Mouse (Mus musculus) midbrain, embryonic 13.5 days (tissue): Measurements from ENCODE around the gene Clk3. TPM values are rescaled to one million over a fixed set of nuclear protein-coding genes. Genes with fewer than 3 reads are reported as not detected.
A peak's percentile ranks its signal among the peaks of the same experiment; 100 is the strongest.

Experiments used
- ATAC-seq: fragments of 200-750 bp; cut with Nextera tagmentation; 2 replicates; pipeline ENCODE4 v1.8.0; 2017; ENCODE audit warnings: mild to moderate bottlenecking, moderate TSS enrichment, moderate library complexity
- H3K27ac ChIP-seq: fragments of 300-500 bp; sonication (generic); 2 replicates; pipeline ENCODE4 v1.5.1; 2015; ENCODE audit warnings: inconsistent platforms, mild to moderate bottlenecking, moderate library complexity
- H3K27me3 ChIP-seq: fragments of 300-500 bp; sonication (generic); 2 replicates; pipeline ENCODE4 v1.6.1; 2015; ENCODE audit warnings: mild to moderate bottlenecking, inconsistent platforms
- H3K36me3 ChIP-seq: fragments of 300-500 bp; sonication (generic); 2 replicates; pipeline ENCODE4 v1.6.1; 2015; ENCODE audit warnings: mild to moderate bottlenecking, inconsistent platforms
- H3K4me1 ChIP-seq: fragments of 300-500 bp; sonication (generic); replicated peaks from 2 replicates; pipeline ENCODE4 v1.6.1; 2015; ENCODE audit warnings: inconsistent platforms
- H3K4me2 ChIP-seq: fragments of 300-500 bp; sonication (generic); replicated peaks from 2 replicates; pipeline ENCODE4 v1.6.1; 2015; ENCODE audit warnings: moderate library complexity, mild to moderate bottlenecking, inconsistent platforms
- H3K4me3 ChIP-seq: fragments of 300-500 bp; sonication (generic); replicated peaks from 2 replicates; pipeline ENCODE4 v1.5.1; 2015; ENCODE audit warnings: mild to moderate bottlenecking, inconsistent platforms
- H3K9ac ChIP-seq: fragments of 300-500 bp; sonication (generic); replicated peaks from 2 replicates; pipeline ENCODE4 v1.6.1; 2015; ENCODE audit warnings: mild to moderate bottlenecking, inconsistent platforms
- H3K9me3 ChIP-seq: fragments of 300-500 bp; sonication (generic); 2 replicates; pipeline ENCODE4 v1.6.1; 2016; ENCODE audit warnings: mild to moderate bottlenecking, inconsistent platforms
- WGBS: fragments of 180-500 bp; shearing (Covaris S2); methylation state at CpG from one replicate; pipeline ENCODE4 v1.1.7; 2015; 5-methylcytosine and 5-hydroxymethylcytosine counted together
- polyA plus RNA-seq: library from polyadenylated mRNA; unstranded; fragments of >200 nt; fragmentation: Nextera tagmentation; extraction: Ambion mirVana; gene quantifications from 2 replicates; pipeline ENCODE4 v1.2.1, GENCODE M21; 2015

The Clk3 gene
- polyA plus RNA-seq, 1 experiment from 2014 or later = 84.9 TPM

DNA sequence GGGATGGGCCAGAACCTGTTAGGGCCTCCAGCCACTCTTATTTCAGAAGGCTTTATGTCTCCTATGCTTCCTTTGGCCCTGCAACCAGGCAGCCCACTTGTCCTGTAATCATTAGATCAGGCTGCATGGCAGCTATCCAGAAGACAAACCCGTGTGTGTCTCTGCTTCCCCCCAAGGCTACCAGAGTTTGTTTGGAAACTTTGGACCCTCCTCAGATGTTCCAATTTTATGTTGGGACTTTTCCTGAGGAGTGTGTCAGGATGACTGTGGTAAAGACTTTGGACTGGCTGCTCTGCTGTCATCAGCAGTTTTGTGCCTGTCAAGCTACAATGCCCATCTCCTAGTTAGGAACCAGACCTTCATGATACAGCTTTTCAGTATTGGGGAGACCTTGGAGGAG is 16.8 kb downstream of the Clk3 start:
- Histone ChIP-seq H3K4me3 (no peak overlapping the region), H3K9ac (no peak overlapping the region), H3K4me2 (no peak overlapping the region), H3K4me1 (no peaks in the 10 kb centered on the region), H3K9me3 (no peaks in the 10 kb centered on the region), H3K27me3 (no peaks in the 10 kb centered on the region), H3K27ac (no peak overlapping the region), H3K36me3 (peaks cover 89% of the 10 kb centered on the region)
- no peak for ATAC-seq
- 79% methylated on average over 1 of the region's 1 CpGs for WGBS

- no peak for ATAC-seq
- no peak overlapping the region for H3K27ac ChIP-seq
- no peak overlapping the region for H3K4me3 ChIP-seq
- no peak overlapping the region for H3K4me2 ChIP-seq
- WGBS = 89% methylated on average over 6 of the region's 6 CpGs
- no peaks in the 10 kb centered on the region for H3K4me1 ChIP-seq
- H3K27me3 ChIP-seq = no peaks in the 10 kb centered on the region
- no peaks in the 10 kb centered on the region for H3K9me3 ChIP-seq
- no peak overlapping the region for H3K9ac ChIP-seq
- peaks cover 84% of the 10 kb centered on the region for H3K36me3 ChIP-seq
Measured at GRCm38 (mm10) chr9:57748137-57748536, 17.5 kb downstream of the Clk3 start.

DNA sequence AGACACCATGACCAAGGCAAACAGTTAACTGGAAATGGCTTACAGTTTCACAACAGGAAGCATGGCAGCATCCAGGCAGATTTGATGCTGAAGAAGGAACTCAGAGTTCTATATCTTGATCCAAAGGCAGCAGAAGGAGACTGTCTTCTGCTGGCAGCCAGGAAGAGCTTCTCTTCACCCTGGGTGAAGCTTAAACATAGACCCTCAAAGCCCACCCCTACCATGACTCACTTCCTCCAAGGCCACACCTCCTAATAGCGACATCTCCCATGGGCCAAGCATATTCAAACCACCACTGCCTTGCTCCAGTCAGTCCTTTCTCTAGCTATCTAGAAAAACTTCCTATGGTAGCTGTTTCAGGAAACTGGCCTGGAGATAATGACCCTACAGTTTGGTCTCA is 18.6 kb downstream of the Clk3 start:
- H3K27me3 ChIP-seq = no peaks in the 10 kb centered on the region

GRCm38 (mm10) chr9:57744462-57745091 is 21.1 kb downstream of the Clk3 start:
- Histone ChIP-seq H3K4me1 (no peaks in the 10 kb centered on the region), H3K9ac (no peak overlapping the region), H3K27me3 (no peaks in the 10 kb centered on the region), H3K9me3 (no peaks in the 10 kb centered on the region), H3K4me3 (no peak overlapping the region), H3K27ac (no peak overlapping the region), H3K36me3 (peaks cover 73% of the 10 kb centered on the region), H3K4me2 (no peak overlapping the region)
- 0 out of 2 replicates have a peak, but pooled peaks have one; percentile 17 for ATAC-seq
- WGBS = 67% methylated on average over 3 of the region's 3 CpGs

More for the DNA sequence above, 18.6 kb downstream of the Clk3 start:
- no peak overlapping the region for H3K27ac ChIP-seq
- no peak overlapping the region for H3K4me3 ChIP-seq
- H3K9me3 ChIP-seq = no peaks in the 10 kb centered on the region
- ATAC-seq = no peak
- H3K4me2 ChIP-seq = no peak overlapping the region
- peaks cover 78% of the 10 kb centered on the region for H3K36me3 ChIP-seq
- 94% methylated on average over 1 of the region's 1 CpGs for WGBS
- H3K9ac ChIP-seq = no peak overlapping the region
- no peaks in the 10 kb centered on the region for H3K4me1 ChIP-seq

DNA sequence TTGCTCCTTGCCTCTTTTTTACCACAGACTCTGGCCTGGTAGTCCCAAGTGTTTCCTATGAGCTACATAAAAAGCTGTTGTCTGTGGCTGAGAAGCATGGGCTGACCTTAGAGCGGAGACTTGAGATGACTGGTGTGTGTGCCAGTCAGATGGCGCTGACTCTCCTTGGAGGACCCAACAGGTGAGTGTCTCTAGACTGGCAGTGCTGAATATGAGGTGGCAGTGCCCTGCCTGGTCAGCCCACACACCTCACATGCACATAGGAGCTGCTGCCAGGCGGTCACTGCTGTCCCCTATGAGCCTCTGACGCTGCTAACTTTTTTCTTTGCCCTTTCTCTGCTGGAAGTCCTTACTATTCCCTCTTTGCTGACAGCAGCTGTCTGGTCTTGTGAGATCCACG is 25.8 kb downstream of the Clk3 start:
- no peak overlapping the region for H3K27ac ChIP-seq
- no peaks in the 10 kb centered on the region for H3K4me1 ChIP-seq
- 0 out of 2 replicates have a peak overlapping the region, but pooled peaks have one; percentile 5 for H3K9ac ChIP-seq
- H3K27me3 ChIP-seq = no peaks in the 10 kb centered on the region
- peaks cover 34% of the 10 kb centered on the region for H3K36me3 ChIP-seq
- H3K4me2 ChIP-seq = no peak overlapping the region
- H3K9me3 ChIP-seq = no peaks in the 10 kb centered on the region
- H3K4me3 ChIP-seq = no peak overlapping the region
- WGBS = 91% methylated on average over 5 of the region's 5 CpGs
- ATAC-seq = no peak

- peaks cover 25% of the 10 kb centered on the region for H3K36me3 ChIP-seq
- ATAC-seq = no peak
- H3K4me2 ChIP-seq = no peak overlapping the region
- WGBS = 96% methylated on average over 6 of the region's 6 CpGs
- H3K9me3 ChIP-seq = no peaks in the 10 kb centered on the region
- H3K9ac ChIP-seq = no peak overlapping the region
- H3K27me3 ChIP-seq = no peaks in the 10 kb centered on the region
- H3K27ac ChIP-seq = no peak overlapping the region
- no peak overlapping the region for H3K4me3 ChIP-seq
- no peaks in the 10 kb centered on the region for H3K4me1 ChIP-seq
Measured at GRCm38 (mm10) chr9:57733606-57734005, 32.1 kb downstream of the Clk3 start.

DNA sequence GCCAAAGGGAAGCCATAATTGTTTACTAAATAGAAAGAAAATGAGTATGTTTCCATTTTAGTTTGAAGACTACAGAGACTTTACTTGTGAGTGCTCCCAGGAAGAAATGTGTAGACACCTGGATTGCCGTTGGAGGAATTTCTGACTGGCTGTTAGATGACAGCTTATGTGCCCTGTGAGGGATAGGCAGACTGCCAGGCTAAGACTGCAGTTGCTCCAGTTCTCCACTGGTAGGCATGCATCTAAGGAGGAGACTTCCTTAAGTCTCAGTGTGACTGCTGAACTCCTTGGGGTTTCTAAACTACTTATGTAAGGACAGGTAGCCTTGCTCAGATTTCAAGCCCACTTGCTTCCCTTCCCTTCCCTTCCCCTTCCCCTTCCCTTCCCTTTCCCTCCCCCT is 37.3 kb downstream of the Clk3 start:
- Histone ChIP-seq H3K36me3 (peaks cover 42% of the 10 kb centered on the region), H3K27ac (no peak overlapping the region), H3K27me3 (no peaks in the 10 kb centered on the region), H3K4me1 (no peaks in the 10 kb centered on the region), H3K4me3 (no peak overlapping the region), H3K9ac (no peak overlapping the region), H3K9me3 (no peaks in the 10 kb centered on the region), H3K4me2 (no peak overlapping the region)
- 97% methylated on average over 1 of the region's 1 CpGs for WGBS
- no peak for ATAC-seq

DNA sequence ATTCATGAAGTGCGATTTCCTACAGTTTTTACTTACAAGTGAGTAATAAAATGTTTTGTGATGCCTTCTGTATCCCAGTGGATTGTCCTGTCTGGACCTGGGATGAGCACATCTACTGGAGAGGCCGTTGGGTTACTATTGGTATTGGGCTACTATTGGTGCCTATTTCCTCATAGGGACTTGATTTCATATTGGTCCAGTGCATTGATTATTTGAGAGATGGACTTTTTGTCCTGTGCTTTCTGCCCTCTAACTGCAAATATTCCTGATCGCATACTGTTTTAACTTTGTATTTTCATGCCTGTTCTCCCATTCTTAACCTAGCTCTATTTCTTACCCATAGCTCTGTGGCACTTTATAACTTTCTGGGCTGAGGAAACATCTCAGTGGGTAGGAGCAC is 41.0 kb downstream of the Clk3 start:
- 98% methylated on average over 3 of the region's 3 CpGs for WGBS
- H3K4me2 ChIP-seq = no peak overlapping the region
- no peak overlapping the region for H3K27ac ChIP-seq
- no peaks in the 10 kb centered on the region for H3K27me3 ChIP-seq
- peaks cover 43% of the 10 kb centered on the region for H3K36me3 ChIP-seq
- no peak for ATAC-seq
- H3K4me1 ChIP-seq = no peaks in the 10 kb centered on the region
- H3K4me3 ChIP-seq = no peak overlapping the region
- no peak overlapping the region for H3K9ac ChIP-seq
- no peaks in the 10 kb centered on the region for H3K9me3 ChIP-seq

DNA sequence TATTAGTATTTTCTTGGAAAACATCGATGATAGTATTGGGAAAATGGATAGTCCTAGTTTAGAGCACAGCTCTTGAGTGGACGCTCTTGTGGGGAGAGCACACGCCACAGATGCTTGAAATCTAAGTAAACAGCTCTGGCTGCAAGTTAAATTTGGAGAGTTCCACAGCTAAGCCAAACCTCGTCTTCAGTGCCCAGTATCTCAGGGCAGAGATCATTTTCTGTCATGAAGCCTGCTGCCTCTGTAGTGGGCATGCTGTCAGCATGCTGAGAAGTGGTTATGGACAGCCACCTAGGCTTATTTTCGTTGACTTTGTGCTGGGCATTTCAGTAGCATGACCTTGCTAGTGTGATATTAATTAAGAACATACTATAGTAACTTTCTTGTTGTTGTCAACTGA is 41.9 kb downstream of the Clk3 start:
- no peaks in the 10 kb centered on the region for H3K27me3 ChIP-seq
- ATAC-seq = no peak
- no peak overlapping the region for H3K4me3 ChIP-seq
- H3K36me3 ChIP-seq = peaks cover 40% of the 10 kb centered on the region
- H3K4me2 ChIP-seq = no peak overlapping the region
- 91% methylated on average over 5 of the region's 5 CpGs for WGBS
- no peaks in the 10 kb centered on the region for H3K9me3 ChIP-seq
- H3K9ac ChIP-seq = no peak overlapping the region
- H3K4me1 ChIP-seq = no peaks in the 10 kb centered on the region
- no peak overlapping the region for H3K27ac ChIP-seq

GRCm38 (mm10) chr9:57723315-57723715 is 42.3 kb downstream of the Clk3 start:
- H3K4me3 ChIP-seq = no peak overlapping the region
- no peak overlapping the region for H3K4me2 ChIP-seq
- WGBS = 84% methylated on average over 5 of the region's 5 CpGs
- H3K9ac ChIP-seq = no peak overlapping the region
- no peak overlapping the region for H3K27ac ChIP-seq
- ATAC-seq = no peak
- no peaks in the 10 kb centered on the region for H3K4me1 ChIP-seq
- no peaks in the 10 kb centered on the region for H3K27me3 ChIP-seq
- H3K36me3 ChIP-seq = peaks cover 43% of the 10 kb centered on the region
- no peaks in the 10 kb centered on the region for H3K9me3 ChIP-seq

GRCm38 (mm10) chr9:57722371-57722770 is 43.3 kb downstream of the Clk3 start:
- no peaks in the 10 kb centered on the region for H3K27me3 ChIP-seq
- H3K9me3 ChIP-seq = no peaks in the 10 kb centered on the region
- ATAC-seq = no peak
- no peaks in the 10 kb centered on the region for H3K4me1 ChIP-seq
- H3K27ac ChIP-seq = no peak overlapping the region
- H3K9ac ChIP-seq = no peak overlapping the region
- no peak overlapping the region for H3K4me3 ChIP-seq
- no peak overlapping the region for H3K4me2 ChIP-seq
- WGBS = 86% methylated on average over 1 of the region's 1 CpGs
- H3K36me3 ChIP-seq = peaks cover 43% of the 10 kb centered on the region

- ATAC-seq = no peak
- no peaks in the 10 kb centered on the region for H3K9me3 ChIP-seq
- no peaks in the 10 kb centered on the region for H3K4me1 ChIP-seq
- H3K27me3 ChIP-seq = no peaks in the 10 kb centered on the region
- WGBS = over 99% methylated on average over 3 of the region's 3 CpGs
- H3K4me3 ChIP-seq = no peak overlapping the region
- H3K27ac ChIP-seq = no peak overlapping the region
- no peak overlapping the region for H3K4me2 ChIP-seq
- H3K9ac ChIP-seq = no peak overlapping the region
- H3K36me3 ChIP-seq = peaks cover 41% of the 10 kb centered on the region
Measured at GRCm38 (mm10) chr9:57720736-57721135, 44.9 kb downstream of the Clk3 start.

GRCm38 (mm10) chr9:57718408-57718807 is 47.3 kb downstream of the Clk3 start:
- no peaks in the 10 kb centered on the region for H3K27me3 ChIP-seq
- ATAC-seq = no peak
- H3K4me2 ChIP-seq = no peak overlapping the region
- no peaks in the 10 kb centered on the region for H3K9me3 ChIP-seq
- peaks cover 62% of the 10 kb centered on the region for H3K36me3 ChIP-seq
- 84% methylated on average over 7 of the region's 7 CpGs for WGBS
- H3K9ac ChIP-seq = no peak overlapping the region
- no peak overlapping the region for H3K27ac ChIP-seq
- H3K4me3 ChIP-seq = no peak overlapping the region
- no peaks in the 10 kb centered on the region for H3K4me1 ChIP-seq
